Mouse (Mus musculus) MEL (cell line): ENCODE data around the gene Cmss1. TPM values are rescaled to one million over a fixed set of nuclear protein-coding genes. Genes with fewer than 3 reads are reported as not detected.

ENCODE experiments used
- DNase-seq: peaks from one replicate; pipeline ENCODE4 v3.0.0; 2011; ENCODE audit warnings: low read depth, low spot score
- H3K27ac ChIP-seq: 2 replicates; pipeline ENCODE4 v1.5.1; 2012; ENCODE audit warnings: low read depth, mild to moderate bottlenecking, control low read depth, low read length, moderate library complexity; ENCODE audit not compliant: control insufficient read depth
- H3K27me3 ChIP-seq, 2 experiments: fragments of 150-350 bp in 1 of 2; sonication (generic) in 1 of 2; 2 replicates each; pipeline ENCODE4 v1.6.1; 2012; ENCODE audit warnings: low read length in 2 of 2, mild to moderate bottlenecking in 2 of 2, improper control_type of control experiment in 1 of 2, moderate library complexity in 1 of 2; ENCODE audit not compliant: insufficient read depth in 2 of 2, control insufficient read depth in 1 of 2
- H3K36me3 ChIP-seq, 2 experiments: 2 replicates each; pipeline ENCODE4 v1.6.1; 2012 to 2014; ENCODE audit warnings: low read length in 2 of 2, improper control_type of control experiment in 1 of 2, inconsistent platforms in 1 of 2, mild to moderate bottlenecking in 1 of 2; ENCODE audit not compliant: insufficient read depth in 2 of 2, control insufficient read depth in 1 of 2
- H3K4me1 ChIP-seq, 2 experiments: fragments of 150-350 bp in 1 of 2; sonication (generic) in 1 of 2; 2 replicates each; pipeline ENCODE4 v1.6.1; 2012; ENCODE audit warnings: low read length in 2 of 2, improper control_type of control experiment in 1 of 2, mild to moderate bottlenecking in 1 of 2; ENCODE audit not compliant: insufficient read depth in 2 of 2, control insufficient read depth in 1 of 2
- H3K4me3 ChIP-seq, 2 experiments: fragments of 150-350 bp in 1 of 2; sonication (generic) in 1 of 2; 2 replicates each; pipeline ENCODE4 v1.5.1; 2012; ENCODE audit warnings: low read depth in 2 of 2, low read length in 2 of 2, mild to moderate bottlenecking in 2 of 2, moderate library complexity in 2 of 2, control low read depth in 1 of 2, improper control_type of control experiment in 1 of 2; ENCODE audit not compliant: control insufficient read depth in 1 of 2, insufficient read depth in 1 of 2
- H3K79me2 ChIP-seq: 2 replicates; pipeline ENCODE4 v1.6.1; 2012; ENCODE audit warnings: mild to moderate bottlenecking, low read length, moderate library complexity; ENCODE audit not compliant: control insufficient read depth, poor library complexity, insufficient read depth
- H3K9ac ChIP-seq: 2 replicates; pipeline ENCODE4 v1.6.1; 2012; ENCODE audit warnings: low read depth, mild to moderate bottlenecking, control low read depth, low read length, moderate library complexity; ENCODE audit not compliant: control insufficient read depth, poor library complexity, severe bottlenecking
- H3K9me3 ChIP-seq: fragments of 150-350 bp; sonication (generic); replicated peaks from 2 replicates; pipeline ENCODE4 v1.6.1; 2012; ENCODE audit warnings: mild to moderate bottlenecking, low read length, improper control_type of control experiment, moderate library complexity; ENCODE audit not compliant: insufficient read depth
- CTCF ChIP-seq, 3 experiments: IDR thresholded peaks in 2 of 3; conservative IDR thresholded peaks in 1 of 3; 2 replicates each; pipeline ENCODE4 v1.5.1; 2011 to 2012; ENCODE audit warnings: low read length in 3 of 3, low read depth in 2 of 3, mild to moderate bottlenecking in 2 of 3, improper control_type of control experiment in 1 of 3, inconsistent platforms in 1 of 3, mixed read lengths in 1 of 3, moderate library complexity in 1 of 3; ENCODE audit not compliant: control insufficient read depth in 1 of 3, insufficient read depth in 1 of 3, poor library complexity in 1 of 3, severe bottlenecking in 1 of 3
- E2F4 ChIP-seq: IDR thresholded peaks from 2 replicates; pipeline ENCODE4 v1.6.1; 2011; ENCODE audit warnings: low read depth, low read length, improper control_type of control experiment, borderline replicate concordance
- EP300 ChIP-seq, 2 experiments: IDR thresholded peaks; 2 replicates each; pipeline ENCODE4 v1.6.1; 2011; ENCODE audit warnings: improper control_type of control experiment in 2 of 2, low read length in 2 of 2, low read depth in 1 of 2, mild to moderate bottlenecking in 1 of 2
- GABPA ChIP-seq: IDR thresholded peaks from 2 replicates; pipeline ENCODE4 v1.6.1; 2012; ENCODE audit warnings: low read depth, mild to moderate bottlenecking, inconsistent platforms, low read length, improper control_type of control experiment, moderate library complexity
- MAX ChIP-seq: IDR thresholded peaks from 2 replicates; pipeline ENCODE4 v1.6.1; 2011; ENCODE audit warnings: low read length, improper control_type of control experiment
- MEF2A ChIP-seq: IDR thresholded peaks from 2 replicates; pipeline ENCODE4 v1.6.1; 2014; ENCODE audit warnings: low read depth, mild to moderate bottlenecking, inconsistent platforms, low read length, improper control_type of control experiment; ENCODE audit not compliant: poor library complexity, insufficient replicate concordance, severe bottlenecking; ENCODE audit errors: extremely low read depth
- MYC ChIP-seq: IDR thresholded peaks from 2 replicates; pipeline ENCODE4 v1.6.1; 2011; ENCODE audit warnings: low read depth, mild to moderate bottlenecking, low read length, improper control_type of control experiment, moderate library complexity
- NRF1 ChIP-seq: IDR thresholded peaks from 2 replicates; pipeline ENCODE4 v1.6.1; 2014; ENCODE audit warnings: low read depth, mild to moderate bottlenecking, inconsistent platforms, low read length, improper control_type of control experiment, moderate library complexity; ENCODE audit not compliant: poor library complexity, insufficient read depth, severe bottlenecking
- POLR2AphosphoS5 ChIP-seq: IDR thresholded peaks from 2 replicates; pipeline ENCODE4 v1.6.1; 2012; ENCODE audit warnings: low read depth, borderline replicate concordance, mild to moderate bottlenecking, inconsistent platforms, low read length, moderate library complexity, mixed read lengths
- SIN3A ChIP-seq: IDR thresholded peaks from 2 replicates; pipeline ENCODE4 v1.6.1; 2012; ENCODE audit warnings: low read length, improper control_type of control experiment, inconsistent platforms
- TBP ChIP-seq: IDR thresholded peaks from 2 replicates; pipeline ENCODE4 v1.8.0; 2011; ENCODE audit warnings: low read depth, low read length, improper control_type of control experiment
- UBTF ChIP-seq: IDR thresholded peaks from 2 replicates; pipeline ENCODE4 v1.6.1; 2012; ENCODE audit warnings: low read depth, mild to moderate bottlenecking, inconsistent platforms, low read length, improper control_type of control experiment, moderate library complexity, borderline replicate concordance; ENCODE audit not compliant: insufficient read depth
- USF2 ChIP-seq, 2 experiments: IDR thresholded peaks; 2 replicates each; pipeline ENCODE4 v1.6.1; 2011 to 2012; ENCODE audit warnings: improper control_type of control experiment in 2 of 2, low read length in 2 of 2, borderline replicate concordance in 1 of 2, inconsistent platforms in 1 of 2, low read depth in 1 of 2, mild to moderate bottlenecking in 1 of 2; ENCODE audit not compliant: insufficient read depth in 1 of 2
- ZKSCAN1 ChIP-seq: IDR thresholded peaks from 2 replicates; pipeline ENCODE4 v1.6.1; 2012; ENCODE audit warnings: low read depth, mild to moderate bottlenecking, inconsistent platforms, low read length, improper control_type of control experiment, moderate library complexity
- ZNF384 ChIP-seq: IDR thresholded peaks from 2 replicates; pipeline ENCODE4 v1.6.1; 2012; ENCODE audit warnings: low read depth, mild to moderate bottlenecking, inconsistent platforms, low read length, improper control_type of control experiment
- polyA plus RNA-seq, 2 experiments: library from polyadenylated mRNA; stranded (reverse) in 1 of 2; unstranded in 1 of 2; fragments of >175 nt in 1 of 2; fragments of >200 nt in 1 of 2; gene quantifications; 2 replicates each; pipeline versions ENCODE4 v1.2.1 to v1.2.4; 2012; ENCODE audit warnings: low replicate concordance in 2 of 2, low read depth in 1 of 2; ENCODE audit not compliant: insufficient read length in 2 of 2, insufficient read depth in 1 of 2, missing spikeins in 1 of 2
- total RNA-seq: library from RNA; depleted of rRNA; stranded (reverse); fragments of 300-350 nt; gene quantifications from 2 replicates; pipeline ENCODE4 v1.2.3, GENCODE M21; 2012

Gene Cmss1
- total and polyA plus RNA-seq, 3 experiments: 80.9 to 94.7 TPM; not detected in 1

GRCm38 (mm10) chr16:57417955-57418354, 188.7 kb downstream of the Cmss1 start:
- Histone ChIP-seq H3K4me3 (no peak overlapping the region), H3K36me3 (peaks cover 0 to 3% of the 10 kb centered on the region in 2 experiments; a peak in 2 of 4 replicates), H3K9ac (no peak overlapping the region), H3K4me1 (no peaks in the 10 kb centered on the region; a peak in 1 of 4 replicates), H3K27ac (no peak overlapping the region), H3K27me3 (no peaks in the 10 kb centered on the region), H3K79me2 (no peaks in the 10 kb centered on the region), H3K9me3 (no peaks in the 10 kb centered on the region)
- DNase-seq: no peak
- TF ChIP-seq UBTF (no peak), TBP (no peak), CTCF (IDR thresholded peaks at IDR 0.05 in 2 of 3, conservative IDR thresholded peaks at IDR 0.05 in 1 of 3; ENCODE audit: control insufficient read depth in 1 of 3, insufficient read depth in 1 of 3, low read depth in 2 of 3, low read length in 3 of 3, poor library complexity in 1 of 3, severe bottlenecking in 1 of 3) (no peak), ZKSCAN1 (no peak), MEF2A (no peak), ZNF384 (no peak), POLR2AphosphoS5 (no peak), E2F4 (no peak)

- Histone ChIP-seq H3K27me3 (no peaks in the 10 kb centered on the region), H3K27ac (no peak overlapping the region), H3K4me3 (no peak overlapping the region), H3K79me2 (no peaks in the 10 kb centered on the region), H3K9me3 (no peaks in the 10 kb centered on the region)
- no peak for DNase-seq
- TF ChIP-seq SIN3A: no peak
- no peak for TF ChIP-seq ZKSCAN1
- TF ChIP-seq MAX: no peak
- TF ChIP-seq CTCF (IDR thresholded peaks at IDR 0.05 in 2 of 3, conservative IDR thresholded peaks at IDR 0.05 in 1 of 3; ENCODE audit: control insufficient read depth in 1 of 3, insufficient read depth in 1 of 3, low read depth in 2 of 3, low read length in 3 of 3, poor library complexity in 1 of 3, severe bottlenecking in 1 of 3): no peak
- TF ChIP-seq EP300 (IDR thresholded peaks at IDR 0.05; ENCODE audit: low read depth in 1 of 2, low read length in 2 of 2): no peak
- no peak for TF ChIP-seq MYC
- TF ChIP-seq NRF1: no peak
- TF ChIP-seq E2F4: no peak
- no peak for TF ChIP-seq USF2 (IDR thresholded peaks at IDR 0.05; ENCODE audit: borderline replicate concordance in 1 of 2, insufficient read depth in 1 of 2, low read depth in 1 of 2, low read length in 2 of 2)
- TF ChIP-seq GABPA: no peak
- TF ChIP-seq, all 39 proteins: peak for 0
- peaks cover 0 to 3% of the 10 kb centered on the region in 2 experiments; a peak in 2 of 4 replicates for H3K36me3 ChIP-seq
- H3K9ac ChIP-seq: no peak overlapping the region
- no peaks in the 10 kb centered on the region for H3K4me1 ChIP-seq
Observed at GRCm38 (mm10) chr16:57417017-57417416, 189.6 kb downstream of the Cmss1 start.
